Mouse (Mus musculus) liver, embryonic 14.5 days (tissue): ENCODE measurements at regions not wholly inside any gene's neighbourhood (a gene's known extent, or its start where the extent isn't known, plus 50 kb on each side); places are given as distances from the start of the nearest gene placed in this dataset.

Experiments
- ATAC-seq: fragments of 200-750 bp; cut with Nextera tagmentation; 2 replicates; pipeline ENCODE4 v1.8.0; 2017; ENCODE audit warnings: moderate number of reproducible peaks, mild to moderate bottlenecking, moderate library complexity; ENCODE audit not compliant: insufficient read depth
- DNase-seq, 3 experiments: peaks; one replicate each; pipeline ENCODE4 v3.0.0-alpha.2; 2012 to 2013; ENCODE audit warnings: low read depth in 3 of 3, low spot score in 3 of 3
- H3K27ac ChIP-seq: fragments of 300-500 bp; sonication (generic); 2 replicates; pipeline ENCODE4 v1.5.1; 2014; ENCODE audit warnings: moderate library complexity, mild to moderate bottlenecking, control low read depth, inconsistent platforms
- H3K27me3 ChIP-seq: fragments of 300-500 bp; sonication (generic); 2 replicates; pipeline ENCODE4 v1.6.1; 2014; ENCODE audit warnings: mild to moderate bottlenecking, low read length, moderate library complexity; ENCODE audit not compliant: control insufficient read depth, insufficient read depth
- H3K36me3 ChIP-seq: fragments of 300-500 bp; sonication (generic); replicated peaks from 2 replicates; pipeline ENCODE4 v1.6.1; 2014; ENCODE audit warnings: low read depth; ENCODE audit not compliant: control insufficient read depth, insufficient read depth
- H3K4me1 ChIP-seq, 2 experiments: fragments of 200-500 bp in 1 of 2; fragments of 300-500 bp in 1 of 2; sonication (generic) in 1 of 2; replicated peaks; 2 replicates each; pipeline ENCODE4 v1.6.1; 2012 to 2014; ENCODE audit warnings: antibody characterized with exemption in 1 of 2, inconsistent platforms in 1 of 2, low read length in 1 of 2; ENCODE audit not compliant: control insufficient read depth in 2 of 2, insufficient read depth in 2 of 2
- H3K4me2 ChIP-seq: fragments of 300-500 bp; sonication (generic); 2 replicates; pipeline ENCODE4 v1.6.1; 2014; ENCODE audit warnings: low read depth, mild to moderate bottlenecking, control low read depth, moderate library complexity
- H3K4me3 ChIP-seq, 2 experiments: fragments of 200-500 bp in 1 of 2; fragments of 300-500 bp in 1 of 2; sonication (generic) in 1 of 2; 2 replicates each; pipeline ENCODE4 v1.5.1; 2012 to 2014; ENCODE audit warnings: low read depth in 2 of 2, low read length in 2 of 2, mild to moderate bottlenecking in 2 of 2, control low read depth in 1 of 2, inconsistent platforms in 1 of 2, moderate library complexity in 1 of 2; ENCODE audit not compliant: insufficient read depth in 1 of 2
- H3K9ac ChIP-seq: fragments of 300-500 bp; sonication (generic); replicated peaks from 2 replicates; pipeline ENCODE4 v1.6.1; 2014; ENCODE audit warnings: mild to moderate bottlenecking, control low read depth, moderate library complexity
- H3K9me3 ChIP-seq: fragments of 300-500 bp; sonication (generic); 2 replicates; pipeline ENCODE4 v1.6.1; 2016; ENCODE audit warnings: low read length, mixed read lengths; ENCODE audit not compliant: control insufficient read depth
- CTCF ChIP-seq: IDR thresholded peaks from 2 replicates; pipeline ENCODE4 v1.5.1; 2016; ENCODE audit warnings: antibody characterized with exemption, low read depth, control low read depth
- EP300 ChIP-seq: IDR thresholded peaks from 2 replicates; pipeline ENCODE4 v1.6.1; 2016; ENCODE audit warnings: antibody characterized with exemption, low read depth
- WGBS: fragments of 180-500 bp; shearing (Covaris S2); extraction: QIAGEN DNeasy Blood & Tissue Kit; methylation state at CpG from one replicate; pipeline ENCODE4 v1.1.7; 2014; ENCODE audit not compliant: insufficient replicate concordance; 5-methylcytosine and 5-hydroxymethylcytosine counted together

GRCm38 (mm10) chr5:116922059-116922671 is 193.7 kb downstream of the Suds3 start:
- Histone ChIP-seq H3K4me1 (no peaks in the 10 kb centered on the region), H3K9ac (no peak overlapping the region), H3K4me3 (no peak overlapping the region), H3K9me3 (peaks cover 2% of the 10 kb centered on the region), H3K27ac (no peak overlapping the region), H3K4me2 (no peak overlapping the region), H3K36me3 (no peaks in the 10 kb centered on the region), H3K27me3 (no peaks in the 10 kb centered on the region)
- ATAC-seq = no peak
- 70% methylated on average over 17 of the region's 17 CpGs for WGBS
- TF ChIP-seq EP300 (no peak), CTCF (no peak)
- no peak for DNase-seq

GRCm38 (mm10) chr5:116914876-116915275 is 201.0 kb downstream of the Suds3 start:
- Histone ChIP-seq H3K27me3 (no peaks in the 10 kb centered on the region), H3K9me3 (no peaks in the 10 kb centered on the region; the same call in none of the 2 replicates), H3K36me3 (no peaks in the 10 kb centered on the region), H3K27ac (no peak overlapping the region), H3K4me3 (no peak overlapping the region), H3K9ac (no peak overlapping the region), H3K4me1 (no peaks in the 10 kb centered on the region), H3K4me2 (no peak overlapping the region)
- TF ChIP-seq CTCF (no peak), EP300 (no peak)
- 31% methylated on average over 12 of the region's 12 CpGs for WGBS
- DNase-seq = no peak
- no peak for ATAC-seq

GRCm38 (mm10) chr5:116900846-116901245 is 215.1 kb downstream of the Suds3 start:
- H3K4me2 ChIP-seq = no peak overlapping the region
- no peaks in the 10 kb centered on the region for H3K4me1 ChIP-seq
- TF ChIP-seq CTCF (no peak), EP300 (no peak)
- no peak for ATAC-seq
- H3K36me3 ChIP-seq = no peaks in the 10 kb centered on the region
- no peak overlapping the region for H3K9ac ChIP-seq
- H3K9me3 ChIP-seq = no peaks in the 10 kb centered on the region; the same call in 1 of the 2 replicates
- no peak overlapping the region for H3K27ac ChIP-seq
- no peak for DNase-seq
- H3K4me3 ChIP-seq = no peak overlapping the region
- WGBS = 59% methylated on average over 5 of the region's 5 CpGs
- H3K27me3 ChIP-seq = no peaks in the 10 kb centered on the region

GRCm38 (mm10) chr5:116897391-116897790 is 218.5 kb downstream of the Suds3 start:
- Histone ChIP-seq H3K9ac (no peak overlapping the region), H3K36me3 (no peaks in the 10 kb centered on the region), H3K27me3 (no peaks in the 10 kb centered on the region), H3K4me2 (no peak overlapping the region), H3K27ac (no peak overlapping the region), H3K9me3 (no peaks in the 10 kb centered on the region; the same call in 1 of the 2 replicates), H3K4me1 (no peaks in the 10 kb centered on the region), H3K4me3 (no peak overlapping the region)
- 62% methylated on average over 5 of the region's 5 CpGs for WGBS
- ATAC-seq (no peak), DNase-seq (no peak)
- no peak for TF ChIP-seq CTCF
- TF ChIP-seq EP300 = no peak

- Histone ChIP-seq H3K9ac (no peak overlapping the region), H3K4me3 (no peak overlapping the region), H3K36me3 (no peaks in the 10 kb centered on the region), H3K9me3 (peaks cover 2% of the 10 kb centered on the region), H3K4me2 (no peak overlapping the region), H3K4me1 (no peaks in the 10 kb centered on the region), H3K27me3 (no peaks in the 10 kb centered on the region), H3K27ac (no peak overlapping the region)
- WGBS = 60% methylated on average over 12 of the region's 12 CpGs
- no peak for TF ChIP-seq EP300
- no peak for TF ChIP-seq CTCF
- DNase-seq (no peak), ATAC-seq (no peak)
Measured at GRCm38 (mm10) chr5:116895036-116895783, 220.7 kb downstream of the Suds3 start.
